Comparison of ENCODE assay signal across 13 mouse cellular contexts in the genomic region with DNA sequence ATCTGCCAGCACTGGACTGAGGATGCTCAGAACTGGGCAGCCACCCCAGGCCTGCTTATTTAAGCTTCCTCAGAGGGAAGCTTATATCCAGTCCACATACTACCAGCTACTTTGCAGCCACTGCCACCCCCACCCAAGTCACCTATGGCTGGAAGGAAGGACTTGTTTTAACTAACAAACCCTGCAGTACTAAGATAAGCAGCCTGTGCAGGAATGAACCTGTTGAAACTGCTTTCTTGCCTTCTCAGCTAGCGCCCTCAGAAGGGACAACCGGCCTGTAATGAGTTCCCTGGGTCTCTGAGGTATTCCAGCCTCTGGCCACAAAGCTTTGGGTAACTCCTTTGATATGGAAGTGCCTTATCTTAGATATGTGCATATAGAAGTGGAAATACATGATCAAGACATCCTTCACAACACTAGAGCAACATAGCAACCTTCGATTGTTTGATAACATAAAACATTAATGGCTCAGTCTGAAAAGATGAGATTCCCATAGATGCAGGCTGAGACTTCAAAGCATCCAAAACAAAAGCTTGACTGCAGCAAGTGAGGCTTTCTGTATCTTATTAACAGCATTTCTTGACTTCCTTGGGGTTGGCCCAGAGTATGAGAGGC. TPM values are rescaled to one million over a fixed set of nuclear protein-coding genes. Genes with fewer than 3 reads are reported as not detected.
DNase-seq lines count a peak whose midpoint lies in the region; ATAC-seq and TF ChIP-seq lines count a peak whose summit lies in the region.
"Had no signal": no experiment of that assay in that cellular context is flagged by ENCODE, and none has a peak within 500 bp of the region (broad histone marks: within the 10 kb centered on the region; RNA-seq: fewer than 3 reads in every experiment).

No protein-coding gene starts in this region.

- H3K9ac ChIP-seq in lung, embryonic 15.5 days, result no peak overlapping the region
- H3K9ac ChIP-seq in liver, embryonic 11.5 days (ENCODE audit: low read depth, low read length), result peak overlapping the region; percentile 20; the same call in 1 of the 2 replicates
- 0 out of 2 replicates have a peak overlapping the region, but pooled peaks have one; percentile 19 for H3K9ac ChIP-seq in midbrain, postnatal 0 days (replicated peaks; ENCODE audit: low read length, poor library complexity, severe bottlenecking)
- H3K9ac ChIP-seq: embryonic facial prominence, embryonic 15.5 days; intestine, embryonic 15.5 days had no signal

- no peak overlapping the region for H3K4me3 ChIP-seq in lung, embryonic 15.5 days
- H3K4me3 ChIP-seq in liver, embryonic 11.5 days (ENCODE audit: low read depth, low read length), result no peak overlapping the region
- no peak overlapping the region for H3K4me3 ChIP-seq in midbrain, postnatal 0 days (ENCODE audit: low read depth, low read length)
- H3K4me3 ChIP-seq: embryonic facial prominence, embryonic 15.5 days; intestine, embryonic 15.5 days had no signal

- H3K4me2 ChIP-seq in lung, embryonic 15.5 days, result no peak overlapping the region
- H3K4me2 ChIP-seq in liver, embryonic 11.5 days, result peak overlapping the region; percentile 12; the same call in 1 of the 2 replicates
- H3K4me2 ChIP-seq in midbrain, postnatal 0 days (ENCODE audit: low read depth, low read length, poor library complexity, severe bottlenecking), result no peak overlapping the region
- H3K4me2 ChIP-seq: embryonic facial prominence, embryonic 15.5 days; intestine, embryonic 15.5 days had no signal

- DNase-seq in lung, postnatal 36 days, result no peak
- DNase-seq in ZHBTc4 (ENCODE audit: low read depth, low spot score), result peak; percentile 86
- DNase-seq in liver, embryonic 11.5 days (ENCODE audit: low spot score), result no peak
- no peak for DNase-seq in midbrain, postnatal 0 days (ENCODE audit: low spot score)
- DNase-seq in left cerebral cortex, postnatal 14 days (ENCODE audit: low spot score in 2 of 2), result no peak
- DNase-seq in adrenal gland, postnatal 10 days, result no peak
- DNase-seq: cerebellum, adult 8-10 months; gastrocnemius, postnatal 10 days; layer of hippocampus, postnatal 36 days; lung, postnatal 14 days had no signal

- no peaks in the 10 kb centered on the region for H3K36me3 ChIP-seq in lung, embryonic 15.5 days
- H3K36me3 ChIP-seq in liver, embryonic 11.5 days (ENCODE audit: control insufficient read depth, insufficient read depth, low read length), result no peaks in the 10 kb centered on the region
- H3K36me3 ChIP-seq in midbrain, postnatal 0 days (ENCODE audit: insufficient read depth, low read length), result no peaks in the 10 kb centered on the region
- H3K36me3 ChIP-seq: embryonic facial prominence, embryonic 15.5 days; intestine, embryonic 15.5 days had no signal

- intact Hi-C loops in left cerebral cortex, postnatal 14 days (cut with DNase I), result no loop called here

- 55% methylated on average over 3 of the region's 3 CpGs for WGBS in lung, embryonic 15.5 days
- WGBS in liver, embryonic 11.5 days, result 52% methylated on average over 3 of the region's 3 CpGs
- 52% methylated on average over 3 of the region's 3 CpGs for WGBS in midbrain, postnatal 0 days

- TF ChIP-seq CTCF in midbrain, postnatal 0 days (IDR thresholded peaks at IDR 0.05), result no peak

- H3K9me3 ChIP-seq in lung, embryonic 15.5 days, result no peaks in the 10 kb centered on the region
- H3K9me3 ChIP-seq in liver, embryonic 11.5 days (ENCODE audit: control insufficient read depth, low read length), result no peaks in the 10 kb centered on the region
- no peaks in the 10 kb centered on the region for H3K9me3 ChIP-seq in midbrain, postnatal 0 days (ENCODE audit: low read length)
- H3K9me3 ChIP-seq: embryonic facial prominence, embryonic 15.5 days; intestine, embryonic 15.5 days had no signal

- peaks cover 20% of the 10 kb centered on the region; the same call in 1 of the 2 replicates for H3K4me1 ChIP-seq in lung, embryonic 15.5 days
- H3K4me1 ChIP-seq in liver, embryonic 11.5 days (replicated peaks; ENCODE audit: control insufficient read depth, insufficient read depth, low read length), result peaks cover 16% of the 10 kb centered on the region
- peaks cover 8% of the 10 kb centered on the region; the same call in 1 of the 2 replicates for H3K4me1 ChIP-seq in midbrain, postnatal 0 days (ENCODE audit: insufficient read depth, low read length)
- H3K4me1 ChIP-seq: intestine, embryonic 15.5 days had no signal

- peak overlapping the region; percentile 34; the same call in 1 of the 2 replicates for H3K27ac ChIP-seq in lung, embryonic 15.5 days
- no peak overlapping the region; the same call in 1 of the 2 replicates for H3K27ac ChIP-seq in liver, embryonic 11.5 days (ENCODE audit: low read depth, low read length)
- H3K27ac ChIP-seq in midbrain, postnatal 0 days (ENCODE audit: low read depth, low read length), result 0 out of 2 replicates have a peak overlapping the region, but pooled peaks have one; percentile 26
- H3K27ac ChIP-seq: embryonic facial prominence, embryonic 15.5 days; intestine, embryonic 15.5 days had no signal

- ATAC-seq in lung, embryonic 15.5 days (ENCODE audit: borderline replicate concordance, extremely low read depth, low FRiP score, low TSS enrichment), result no peak
- peak; percentile 74 for ATAC-seq in liver, embryonic 11.5 days (replicated peaks; ENCODE audit: low FRiP score)
- peak; percentile 17; the same call in 1 of the 2 replicates for ATAC-seq in midbrain, postnatal 0 days (ENCODE audit: low FRiP score)
- ATAC-seq: intestine, embryonic 15.5 days had no signal

- H3K27me3 ChIP-seq in lung, embryonic 15.5 days, result no peaks in the 10 kb centered on the region
- H3K27me3 ChIP-seq in liver, embryonic 11.5 days (replicated peaks; ENCODE audit: control insufficient read depth, insufficient read depth, low read length), result no peaks in the 10 kb centered on the region
- no peaks in the 10 kb centered on the region for H3K27me3 ChIP-seq in midbrain, postnatal 0 days (ENCODE audit: insufficient read depth, low read length)
- H3K27me3 ChIP-seq: embryonic facial prominence, embryonic 15.5 days; intestine, embryonic 15.5 days had no signal

RNA-seq across cellular contexts. Expression of a gene that starts 5.2 kb away (rescaled TPM):
- 26.8 and 28.6 TPM in 2 replicates for polyA plus RNA-seq in lung, embryonic 15.5 days (2015; fragmentation: Nextera tagmentation; extraction: Ambion mirVana)
- 10.0 and 10.7 TPM in 2 replicates for polyA plus RNA-seq in liver, embryonic 11.5 days (2014; fragmentation: Nextera tagmentation; extraction: Ambion mirVana)
- 62.1 and 64.4 TPM in 2 replicates for total RNA-seq in midbrain, postnatal 0 days (2014; rRNA removed)
- polyA plus RNA-seq in midbrain, postnatal 0 days (2015; fragmentation: Nextera tagmentation; extraction: Ambion mirVana), result 56.6 and 61.2 TPM in 2 replicates
- 10 to 100 TPM; 51.1 to 60.2 TPM for total RNA-seq in left cerebral cortex, postnatal 14 days (2021)
- 10 to 100 TPM; 46.9 to 56.9 TPM for total RNA-seq in adrenal gland, postnatal 10 days (2021)

RNA-seq across cellular contexts. Expression of a gene that starts 10.2 kb away (rescaled TPM):
- 0.42 and 0.50 TPM in 2 replicates for polyA plus RNA-seq in lung, embryonic 15.5 days (2015; fragmentation: Nextera tagmentation; extraction: Ambion mirVana)
- 0.42 and 0.55 TPM in 2 replicates for polyA plus RNA-seq in liver, embryonic 11.5 days (2014; fragmentation: Nextera tagmentation; extraction: Ambion mirVana)
- total RNA-seq in midbrain, postnatal 0 days (2014; rRNA removed), result not detected in 2 replicates
- 0.11 and 0.23 TPM in 2 replicates for polyA plus RNA-seq in midbrain, postnatal 0 days (2015; fragmentation: Nextera tagmentation; extraction: Ambion mirVana)
- total RNA-seq in left cerebral cortex, postnatal 14 days (2021), result under 1 TPM; 0.61 to 0.62 TPM
- under 1 TPM; 0.57 to 0.67 TPM for total RNA-seq in adrenal gland, postnatal 10 days (2021)
